Mouse (Mus musculus): ENCODE measurements around the gene Dnm1l.

DNA sequence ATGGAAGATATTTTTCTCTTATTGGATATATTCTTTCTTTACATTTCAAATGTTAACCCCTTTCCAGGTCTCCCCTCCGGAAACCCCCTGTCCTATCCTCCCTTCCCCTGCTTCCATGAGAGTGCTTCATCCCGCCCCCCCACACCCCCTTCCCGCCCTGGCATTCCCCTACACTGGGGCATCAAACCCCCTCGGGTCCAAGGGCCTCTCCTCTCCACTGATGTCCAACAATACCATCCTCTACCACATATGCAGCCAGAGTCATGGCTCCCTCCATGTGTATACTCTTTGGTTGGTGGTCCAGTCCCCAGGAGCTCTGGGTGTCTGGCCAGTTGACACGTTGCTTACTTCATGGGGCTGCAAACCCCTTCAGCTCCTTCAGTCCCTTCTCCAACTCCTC, 47.4 kb downstream of the Dnm1l start:
- no peak for TF ChIP-seq POLR2A (IDR thresholded peaks at IDR 0.05; ENCODE audit: insufficient read depth, low read length)
- no peak for TF ChIP-seq CTCF (IDR thresholded peaks at IDR 0.05; ENCODE audit: low read depth, low read length)
- no peak for TF ChIP-seq EP300 (IDR thresholded peaks at IDR 0.05; ENCODE audit: insufficient read depth, low read depth, low read length)
